Mouse (Mus musculus) right cerebral cortex, adult 18-20 months (tissue): ENCODE results near the gene Muc5ac.
"Not testable (repeated sequence)": the region's sequence is repeated elsewhere in the genome, so short reads cannot be mapped to it uniquely, and the experiment has no call there.

Experiments used
- DNase-seq: peaks from one replicate; pipeline ENCODE4 v3.0.0; 2022; ENCODE audit warnings: mixed read lengths

Muc5ac gene

GRCm38 (mm10) chr7:141788677-141789452, at the start of gene Muc5ac:
Gene Muc5ac, plus strand, starts transcription at chr7:141788972.
- DNase-seq: no peak

- DNase-seq: no peak
Observed at GRCm38 (mm10) chr7:141747451-141748100, 41.2 kb upstream of the Muc5ac start.

GRCm38 (mm10) chr7:141752513-141752912, 36.3 kb upstream of the Muc5ac start:
- DNase-seq: no peak

- peak; percentile 80 for DNase-seq
Observed at GRCm38 (mm10) chr7:141755831-141756230, 32.9 kb upstream of the Muc5ac start.

GRCm38 (mm10) chr7:141758291-141758690, 30.5 kb upstream of the Muc5ac start:
- DNase-seq: no peak

- no peak for DNase-seq
Observed at GRCm38 (mm10) chr7:141770521-141770920, 18.3 kb upstream of the Muc5ac start.

- no peak for DNase-seq
Observed at GRCm38 (mm10) chr7:141770988-141771387, 17.8 kb upstream of the Muc5ac start.

GRCm38 (mm10) chr7:141772058-141772557, 16.7 kb upstream of the Muc5ac start:
- no peak for DNase-seq

- DNase-seq: no peak
Observed at GRCm38 (mm10) chr7:141774855-141775254, 13.9 kb upstream of the Muc5ac start.

GRCm38 (mm10) chr7:141776199-141776598, 12.6 kb upstream of the Muc5ac start:
- DNase-seq: no peak

- no peak for DNase-seq
Observed at GRCm38 (mm10) chr7:141794251-141794650, 5.5 kb downstream of the Muc5ac start.

GRCm38 (mm10) chr7:141803206-141803605, 14.4 kb downstream of the Muc5ac start:
- peak; percentile 18 for DNase-seq

GRCm38 (mm10) chr7:141805384-141805783, 16.6 kb downstream of the Muc5ac start:
- peak; percentile 91 for DNase-seq

- not testable (repeated sequence) for DNase-seq
Observed at GRCm38 (mm10) chr7:141807823-141808222, 19.1 kb downstream of the Muc5ac start.

- DNase-seq: not testable (repeated sequence)
Observed at GRCm38 (mm10) chr7:141809933-141810332, 21.2 kb downstream of the Muc5ac start.

GRCm38 (mm10) chr7:141813321-141813720, 24.5 kb downstream of the Muc5ac start:
- no peak for DNase-seq

- DNase-seq: no peak
Observed at GRCm38 (mm10) chr7:141815361-141815760, 26.6 kb downstream of the Muc5ac start.

- DNase-seq: no peak
Observed at GRCm38 (mm10) chr7:141817355-141818075, 28.7 kb downstream of the Muc5ac start.

GRCm38 (mm10) chr7:141818267-141818666, 29.5 kb downstream of the Muc5ac start:
- no peak for DNase-seq

GRCm38 (mm10) chr7:141822582-141823261, 34.0 kb downstream of the Muc5ac start:
- DNase-seq: no peak

GRCm38 (mm10) chr7:141823699-141824098, 34.9 kb downstream of the Muc5ac start:
- no peak for DNase-seq

- no peak for DNase-seq
Observed at GRCm38 (mm10) chr7:141824398-141824797, 35.6 kb downstream of the Muc5ac start.

GRCm38 (mm10) chr7:141835941-141836340, 47.2 kb downstream of the Muc5ac start:
- DNase-seq: no peak
